Mouse (Mus musculus): Measurements from ENCODE around the gene Tgfbr1. TPM values are rescaled to one million over a fixed set of nuclear protein-coding genes. Genes with fewer than 3 reads are reported as not detected.

Tgfbr1 gene
- polyA plus RNA-seq, 1 experiment from 2014 or later, result 84.2 TPM

DNA sequence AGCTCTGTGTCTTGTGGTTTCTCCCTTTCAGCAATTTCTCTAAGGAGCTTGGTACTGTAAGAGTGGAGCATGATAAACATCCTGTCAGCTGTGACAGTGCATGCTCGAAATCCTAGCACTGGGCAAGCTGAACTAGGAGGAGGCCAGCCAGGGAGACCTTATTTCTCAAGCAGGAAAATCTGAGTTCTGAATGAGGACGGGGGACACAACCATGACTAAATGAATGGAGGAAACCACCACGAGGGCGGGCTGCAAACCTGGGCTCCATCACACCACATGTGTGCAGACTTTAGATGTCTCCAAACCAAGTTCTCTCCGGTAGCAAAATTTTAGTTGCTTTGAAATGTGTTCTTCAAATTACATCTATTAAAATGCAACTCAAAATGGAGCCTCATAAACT, 96.1 kb downstream of the Tgfbr1 start:
- Histone ChIP-seq H3K4me1 (no peaks in the 10 kb centered on the region), H3K4me3 (no peak overlapping the region), H3K36me3 (no peaks in the 10 kb centered on the region), H3K9ac (no peak overlapping the region), H3K27ac (no peak overlapping the region), H3K9me3 (no peaks in the 10 kb centered on the region), H3K4me2 (replicated peaks) (no peak overlapping the region), H3K27me3 (0 out of 2 replicates have a peak, but pooled peaks cover 5% of the 10 kb centered on the region)
- no peak for ATAC-seq (ENCODE audit: insufficient number of reproducible peaks, insufficient read depth, low FRiP score, low TSS enrichment)
- 51% methylated on average over 5 of the region's 5 CpGs for WGBS

DNA sequence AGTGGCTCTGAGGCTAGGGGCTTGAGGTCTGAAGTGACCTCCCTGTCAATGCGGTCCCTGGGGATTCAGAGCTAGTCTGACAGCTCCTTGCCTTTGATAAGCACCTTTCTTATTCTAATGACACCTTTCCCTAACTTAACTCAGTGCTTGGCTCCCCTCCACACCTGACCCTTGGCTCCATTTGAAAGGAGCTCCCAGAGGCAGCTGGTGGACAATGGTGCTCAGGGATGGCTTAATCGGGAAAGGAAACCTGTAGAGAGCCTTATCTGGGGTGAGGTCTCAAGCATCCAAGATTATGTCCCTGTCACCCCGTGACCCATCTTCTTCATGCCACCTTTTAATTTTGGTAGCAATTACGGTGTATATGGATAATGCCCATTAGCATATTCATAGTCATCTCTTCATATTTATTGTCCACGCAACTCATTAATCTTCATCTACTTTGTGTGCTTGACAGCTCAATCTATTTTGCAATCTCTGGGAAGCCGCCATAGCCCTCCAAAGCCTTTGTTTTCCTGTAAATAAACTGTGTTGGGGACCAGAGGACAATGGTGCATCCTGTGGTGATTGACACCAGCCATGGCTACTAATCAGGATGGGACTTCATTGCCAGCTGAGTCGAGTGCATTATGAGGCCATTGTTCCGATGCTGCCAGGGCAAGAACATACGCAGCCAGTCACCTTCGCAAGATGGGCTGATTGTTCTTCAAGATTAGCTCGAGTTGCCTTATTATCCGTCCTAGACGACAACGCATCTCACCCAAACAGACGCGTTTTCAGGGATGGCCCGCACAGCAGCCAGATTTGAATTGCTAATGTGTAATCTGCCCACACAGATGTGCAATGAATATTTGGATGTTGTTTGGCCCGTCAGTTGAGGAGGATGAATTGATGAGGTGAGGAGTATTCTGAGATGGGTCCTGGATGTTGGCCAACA, 96.8 kb downstream of the Tgfbr1 start:
- no peaks in the 10 kb centered on the region for H3K4me1 ChIP-seq
- WGBS, result 25% methylated on average over 18 of the region's 18 CpGs
- H3K9me3 ChIP-seq, result no peaks in the 10 kb centered on the region
- H3K4me3 ChIP-seq, result no peak overlapping the region
- H3K27me3 ChIP-seq, result 0 out of 2 replicates have a peak, but pooled peaks cover 5% of the 10 kb centered on the region
- H3K36me3 ChIP-seq, result no peaks in the 10 kb centered on the region
- no peak for ATAC-seq (ENCODE audit: insufficient number of reproducible peaks, insufficient read depth, low FRiP score, low TSS enrichment)
- H3K4me2 ChIP-seq (replicated peaks), result no peak overlapping the region
- no peak overlapping the region for H3K9ac ChIP-seq
- no peak overlapping the region for H3K27ac ChIP-seq

Other genes with a start within 250 kb of the Tgfbr1 start
- 14.7 and 15.4 TPM in 2 replicates for gene Col15a1, start 145.1 kb upstream of the Tgfbr1 start, polyA plus RNA-seq (2016; fragmentation: Nextera tagmentation; extraction: Ambion mirVana)
- 109 TPM in 2 replicates for gene Alg2, start 121.1 kb downstream of the Tgfbr1 start, polyA plus RNA-seq (2016; fragmentation: Nextera tagmentation; extraction: Ambion mirVana)
- gene Sec61b, start 121.4 kb downstream of the Tgfbr1 start, polyA plus RNA-seq (2016; fragmentation: Nextera tagmentation; extraction: Ambion mirVana), result 403 and 404 TPM in 2 replicates

Data from embryonic facial prominence, embryonic 12.5 days (tissue).